ENCODE assay signal across 7 mouse cellular contexts in the genomic region with DNA sequence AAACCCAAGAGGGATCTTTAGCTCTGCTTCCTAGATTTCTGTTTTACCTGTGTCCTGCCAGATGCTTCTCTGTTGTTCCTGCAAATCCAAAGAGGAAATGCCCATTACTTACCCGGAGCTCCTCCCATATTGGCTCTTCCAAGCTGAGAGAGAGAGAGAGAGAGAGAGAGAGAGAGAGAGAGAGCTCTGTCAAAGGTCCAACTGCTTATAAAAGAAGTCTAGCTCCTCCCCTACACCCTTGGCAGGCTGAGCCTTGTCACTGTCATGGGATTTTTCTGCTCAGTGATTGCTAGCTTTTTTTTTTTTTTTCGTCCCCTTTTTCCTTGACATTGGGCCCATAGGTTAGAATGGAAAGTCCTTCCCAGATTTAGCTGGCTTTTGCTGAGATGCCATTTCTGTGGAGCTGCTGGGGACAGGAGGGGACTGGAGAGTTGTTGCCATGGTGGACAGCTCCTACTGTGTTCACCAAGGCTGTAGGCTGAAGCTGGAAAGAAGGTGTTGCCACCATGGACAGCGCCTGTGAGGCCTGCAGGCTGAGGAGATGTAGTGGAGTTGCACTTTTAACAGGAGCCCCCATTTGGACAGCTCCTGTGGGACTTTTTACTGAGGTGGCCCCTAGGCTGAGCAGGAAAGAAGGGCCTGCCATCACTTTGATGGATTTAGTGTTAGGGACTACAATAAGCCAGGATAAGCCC. TPM values are rescaled to one million over a fixed set of nuclear protein-coding genes. Genes with fewer than 3 reads are reported as not detected.
A peak's percentile ranks its signal among the peaks of the same experiment; 100 is the strongest.
DNase-seq lines count a peak whose midpoint lies in the region; ATAC-seq and TF ChIP-seq lines count a peak whose summit lies in the region.

No protein-coding gene starts in this region.

- ATAC-seq in limb, embryonic 14.5 days (ENCODE audit: low FRiP score, low read depth): no peak

- no peak overlapping the region for H3K4me2 ChIP-seq in limb, embryonic 14.5 days (replicated peaks; ENCODE audit: low read depth, low read length, severe bottlenecking)

- H3K9me3 ChIP-seq in limb, embryonic 14.5 days (ENCODE audit: control insufficient read depth, low read length): no peaks in the 10 kb centered on the region

- WGBS in limb, embryonic 14.5 days: 33% methylated on average over 3 of the region's 3 CpGs

- H3K9ac ChIP-seq in limb, embryonic 14.5 days (ENCODE audit: low read depth, low read length, severe bottlenecking): no peak overlapping the region

- H3K4me3 ChIP-seq in limb, embryonic 14.5 days (replicated peaks; ENCODE audit: low read length): no peak overlapping the region
- H3K4me3 ChIP-seq in left cerebral cortex, adult 2 months: no peak overlapping the region

- TF ChIP-seq CTCF in left cerebral cortex, adult 2 months (IDR thresholded peaks at IDR 0.05): no peak

- peak; percentile 41 for DNase-seq in urinary bladder, postnatal 14 days (ENCODE audit: low spot score)
- DNase-seq in urinary bladder, postnatal 4 days (ENCODE audit: low spot score in 2 of 2): no peak
- peak; percentile 62 for DNase-seq in embryo, embryonic 11.5 days (ENCODE audit: low read depth, low spot score)
- DNase-seq in limb, embryonic 14.5 days (ENCODE audit: low spot score): peak; percentile 79
- peak; percentile 35 to 40 for DNase-seq in thymus, postnatal 36 days
- DNase-seq in left cerebral cortex, adult 2 months (ENCODE audit: extremely low spot score in 1 of 2, low spot score in 2 of 2): no peak
- DNase-seq in gastrocnemius, postnatal 25 days: no peak

- H3K4me1 ChIP-seq in limb, embryonic 14.5 days (ENCODE audit: control insufficient read depth, insufficient read depth, low read length): no peaks in the 10 kb centered on the region

- H3K27ac ChIP-seq in limb, embryonic 14.5 days (replicated peaks; ENCODE audit: low read depth, low read length): no peak overlapping the region
- H3K27ac ChIP-seq in left cerebral cortex, adult 2 months: no peak overlapping the region

- intact Hi-C loops in left cerebral cortex, adult 2 months (cut with DNase I): no loop called here

- H3K36me3 ChIP-seq in limb, embryonic 14.5 days (ENCODE audit: control insufficient read depth, insufficient read depth, low read length): no peaks in the 10 kb centered on the region

- no peaks in the 10 kb centered on the region for H3K27me3 ChIP-seq in limb, embryonic 14.5 days (ENCODE audit: control insufficient read depth, insufficient read depth, low read length)

- no peak for TF ChIP-seq POLR2A in limb, embryonic 14.5 days (IDR thresholded peaks at IDR 0.05; ENCODE audit: borderline replicate concordance, extremely low read depth, insufficient read depth, insufficient read length)

RNA-seq across cellular contexts. Expression of gene H2-D1, which starts 7.3 kb away (rescaled TPM):
- polyA plus RNA-seq in limb, embryonic 14.5 days (2012; rRNA removed): 26.0 and 27.2 TPM in 2 replicates
- polyA plus RNA-seq in limb, embryonic 14.5 days (2014; fragmentation: Nextera tagmentation; extraction: Ambion mirVana): 49.3 and 53.9 TPM in 2 replicates
- total RNA-seq in left cerebral cortex, adult 2 months (2021): 10 to 100 TPM; 20.3 to 25.3 TPM
- 10 to 100 TPM; 30.2 to 57.3 TPM for total RNA-seq in gastrocnemius, postnatal 25 days (2021)

RNA-seq across cellular contexts. Expression of gene Ddx39b, which starts 28.3 kb away (rescaled TPM):
- 877 and 1,003 TPM in 2 replicates for polyA plus RNA-seq in limb, embryonic 14.5 days (2012; rRNA removed)
- polyA plus RNA-seq in limb, embryonic 14.5 days (2014; fragmentation: Nextera tagmentation; extraction: Ambion mirVana): 416 and 445 TPM in 2 replicates
- total RNA-seq in left cerebral cortex, adult 2 months (2021): 100 to 1,000 TPM; 215 TPM
- total RNA-seq in gastrocnemius, postnatal 25 days (2021): 10 to 100 TPM; 71.5 to 79.1 TPM

RNA-seq across cellular contexts. Expression of gene Nfkbil1, which starts 34.2 kb away (rescaled TPM):
- polyA plus RNA-seq in limb, embryonic 14.5 days (2012; rRNA removed): 17.0 and 19.6 TPM in 2 replicates
- 4.9 and 5.9 TPM in 2 replicates for polyA plus RNA-seq in limb, embryonic 14.5 days (2014; fragmentation: Nextera tagmentation; extraction: Ambion mirVana)
- 10 to 100 TPM; 13.0 to 16.1 TPM for total RNA-seq in left cerebral cortex, adult 2 months (2021)
- total RNA-seq in gastrocnemius, postnatal 25 days (2021): 1 to 10 TPM; 5.6 to 6.8 TPM

RNA-seq across cellular contexts. Expression of gene Atp6v1g2, which starts 36.3 kb away (rescaled TPM):
- polyA plus RNA-seq in limb, embryonic 14.5 days (2012; rRNA removed): 11.2 and 12.0 TPM in 2 replicates
- polyA plus RNA-seq in limb, embryonic 14.5 days (2014; fragmentation: Nextera tagmentation; extraction: Ambion mirVana): 3.6 and 4.9 TPM in 2 replicates
- total RNA-seq in left cerebral cortex, adult 2 months (2021): 100 to 1,000 TPM; 549 to 569 TPM
- 1 to 10 TPM; 1.9 to 2.3 TPM for total RNA-seq in gastrocnemius, postnatal 25 days (2021)

RNA-seq across cellular contexts. Expression of gene Gm16181, which starts 49.2 kb away (rescaled TPM):
- polyA plus RNA-seq in limb, embryonic 14.5 days (2012; rRNA removed): 0.26 TPM in 1 of 2 replicates, not detected in the other
- not detected in 2 replicates for polyA plus RNA-seq in limb, embryonic 14.5 days (2014; fragmentation: Nextera tagmentation; extraction: Ambion mirVana)
- not detected for total RNA-seq in left cerebral cortex, adult 2 months (2021)
- total RNA-seq in gastrocnemius, postnatal 25 days (2021): under 1 TPM in 1 of 2 experiments, not detected in 1; 0.70 TPM

Comparison
In these comparisons a context has a peak if more than half of its experiments do, and no peak if none do; other contexts are left out.
1. DNase-seq: peak in urinary bladder, postnatal 14 days (single experiment), embryo, embryonic 11.5 days (single experiment), limb, embryonic 14.5 days (single experiment) and thymus, postnatal 36 days (2 of 2); none in urinary bladder, postnatal 4 days (0 of 2), left cerebral cortex, adult 2 months (0 of 2) and gastrocnemius, postnatal 25 days (single experiment).